Mouse (Mus musculus): ENCODE measurements around the gene Tax1bp1. TPM values are rescaled to one million over a fixed set of nuclear protein-coding genes. Genes with fewer than 3 reads are reported as not detected.

Tax1bp1 gene
- polyA plus RNA-seq, 1 experiment from 2014 or later, result 131 TPM

- H3K27me3 ChIP-seq (ENCODE audit: control insufficient read depth, insufficient read depth, low read length), result no peaks in the 10 kb centered on the region
- H3K4me3 ChIP-seq (ENCODE audit: low read depth, low read length), result no peak overlapping the region
- H3K36me3 ChIP-seq (ENCODE audit: control insufficient read depth, insufficient read depth, low read length), result no peaks in the 10 kb centered on the region
- ATAC-seq (ENCODE audit: insufficient number of reproducible peaks, insufficient read depth, low FRiP score, low read depth), result no peak
- no peak overlapping the region for H3K9ac ChIP-seq (replicated peaks; ENCODE audit: low read depth, low read length)
- WGBS, result 80% methylated on average over 6 of the region's 6 CpGs
- H3K4me2 ChIP-seq (replicated peaks; ENCODE audit: low read depth, low read length), result no peak overlapping the region
- H3K9me3 ChIP-seq (ENCODE audit: control insufficient read depth, low read depth, low read length), result no peaks in the 10 kb centered on the region
- H3K4me1 ChIP-seq (ENCODE audit: control insufficient read depth, insufficient read depth, low read length), result no peaks in the 10 kb centered on the region
- no peak overlapping the region for H3K27ac ChIP-seq (ENCODE audit: low read length)
These were observed 21.0 kb upstream of the Tax1bp1 start for GRCm38 (mm10) chr6:52692451-52693063.

- Histone ChIP-seq H3K36me3 (ENCODE audit: control insufficient read depth, insufficient read depth, low read length) (no peaks in the 10 kb centered on the region), H3K4me1 (ENCODE audit: control insufficient read depth, insufficient read depth, low read length) (no peaks in the 10 kb centered on the region), H3K9me3 (ENCODE audit: control insufficient read depth, low read depth, low read length) (no peaks in the 10 kb centered on the region), H3K27ac (ENCODE audit: low read length) (no peak overlapping the region), H3K4me2 (replicated peaks; ENCODE audit: low read depth, low read length) (no peak overlapping the region), H3K27me3 (ENCODE audit: control insufficient read depth, insufficient read depth, low read length) (no peaks in the 10 kb centered on the region), H3K4me3 (ENCODE audit: low read depth, low read length) (no peak overlapping the region), H3K9ac (replicated peaks; ENCODE audit: low read depth, low read length) (no peak overlapping the region)
- WGBS, result 55% methylated on average over 4 of the region's 4 CpGs
- no peak for ATAC-seq (ENCODE audit: insufficient number of reproducible peaks, insufficient read depth, low FRiP score, low read depth)
These were observed 15.5 kb upstream of the Tax1bp1 start for GRCm38 (mm10) chr6:52697964-52698535.

- ATAC-seq (ENCODE audit: insufficient number of reproducible peaks, insufficient read depth, low FRiP score, low read depth), result no peak
- WGBS, result 93% methylated on average over 1 of the region's 1 CpGs
- Histone ChIP-seq H3K27ac (ENCODE audit: low read length) (no peak overlapping the region), H3K4me1 (ENCODE audit: control insufficient read depth, insufficient read depth, low read length) (no peaks in the 10 kb centered on the region), H3K36me3 (ENCODE audit: control insufficient read depth, insufficient read depth, low read length) (no peaks in the 10 kb centered on the region), H3K9ac (replicated peaks; ENCODE audit: low read depth, low read length) (no peak overlapping the region), H3K4me3 (ENCODE audit: low read depth, low read length) (no peak overlapping the region), H3K9me3 (ENCODE audit: control insufficient read depth, low read depth, low read length) (no peaks in the 10 kb centered on the region), H3K27me3 (ENCODE audit: control insufficient read depth, insufficient read depth, low read length) (no peaks in the 10 kb centered on the region), H3K4me2 (replicated peaks; ENCODE audit: low read depth, low read length) (no peak overlapping the region)
These were observed 14.5 kb upstream of the Tax1bp1 start for GRCm38 (mm10) chr6:52699050-52699449.

- Histone ChIP-seq H3K27me3 (ENCODE audit: control insufficient read depth, insufficient read depth, low read length) (no peaks in the 10 kb centered on the region), H3K27ac (ENCODE audit: low read length) (no peak overlapping the region), H3K4me3 (ENCODE audit: low read depth, low read length) (no peak overlapping the region), H3K9me3 (ENCODE audit: control insufficient read depth, low read depth, low read length) (no peaks in the 10 kb centered on the region), H3K4me1 (ENCODE audit: control insufficient read depth, insufficient read depth, low read length) (no peaks in the 10 kb centered on the region), H3K9ac (replicated peaks; ENCODE audit: low read depth, low read length) (no peak overlapping the region), H3K36me3 (ENCODE audit: control insufficient read depth, insufficient read depth, low read length) (no peaks in the 10 kb centered on the region), H3K4me2 (replicated peaks; ENCODE audit: low read depth, low read length) (no peak overlapping the region)
- 53% methylated on average over 4 of the region's 4 CpGs for WGBS
- ATAC-seq (ENCODE audit: insufficient number of reproducible peaks, insufficient read depth, low FRiP score, low read depth), result no peak
These were observed 13.6 kb upstream of the Tax1bp1 start for GRCm38 (mm10) chr6:52699899-52700298.

GRCm38 (mm10) chr6:52703263-52703662 lies 10.3 kb upstream of the Tax1bp1 start:
- no peak overlapping the region for H3K4me3 ChIP-seq (ENCODE audit: low read depth, low read length)
- H3K27ac ChIP-seq (ENCODE audit: low read length), result no peak overlapping the region
- no peak for ATAC-seq (ENCODE audit: insufficient number of reproducible peaks, insufficient read depth, low FRiP score, low read depth)
- WGBS, result 81% methylated on average over 2 of the region's 2 CpGs
- no peaks in the 10 kb centered on the region for H3K4me1 ChIP-seq (ENCODE audit: control insufficient read depth, insufficient read depth, low read length)
- no peak overlapping the region for H3K9ac ChIP-seq (replicated peaks; ENCODE audit: low read depth, low read length)
- H3K36me3 ChIP-seq (ENCODE audit: control insufficient read depth, insufficient read depth, low read length), result no peaks in the 10 kb centered on the region
- H3K27me3 ChIP-seq (ENCODE audit: control insufficient read depth, insufficient read depth, low read length), result no peaks in the 10 kb centered on the region
- no peak overlapping the region for H3K4me2 ChIP-seq (replicated peaks; ENCODE audit: low read depth, low read length)
- H3K9me3 ChIP-seq (ENCODE audit: control insufficient read depth, low read depth, low read length), result no peaks in the 10 kb centered on the region

GRCm38 (mm10) chr6:52705280-52705679 lies 8.2 kb upstream of the Tax1bp1 start:
- H3K27me3 ChIP-seq (ENCODE audit: control insufficient read depth, insufficient read depth, low read length), result no peaks in the 10 kb centered on the region

GRCm38 (mm10) chr6:52707815-52708214 lies 5.7 kb upstream of the Tax1bp1 start:
- no peak overlapping the region for H3K9ac ChIP-seq (replicated peaks; ENCODE audit: low read depth, low read length)
- no peaks in the 10 kb centered on the region for H3K27me3 ChIP-seq (ENCODE audit: control insufficient read depth, insufficient read depth, low read length)
- H3K4me2 ChIP-seq (replicated peaks; ENCODE audit: low read depth, low read length), result no peak overlapping the region
- WGBS, result 84% methylated on average over 5 of the region's 5 CpGs
- H3K9me3 ChIP-seq (ENCODE audit: control insufficient read depth, low read depth, low read length), result no peaks in the 10 kb centered on the region
- no peaks in the 10 kb centered on the region for H3K36me3 ChIP-seq (ENCODE audit: control insufficient read depth, insufficient read depth, low read length)
- no peaks in the 10 kb centered on the region for H3K4me1 ChIP-seq (ENCODE audit: control insufficient read depth, insufficient read depth, low read length)
- H3K4me3 ChIP-seq (ENCODE audit: low read depth, low read length), result no peak overlapping the region
- no peak for ATAC-seq (ENCODE audit: insufficient number of reproducible peaks, insufficient read depth, low FRiP score, low read depth)
- H3K27ac ChIP-seq (ENCODE audit: low read length), result no peak overlapping the region

More at GRCm38 (mm10) chr6:52705280-52705679, 8.2 kb upstream of the Tax1bp1 start:
- no peaks in the 10 kb centered on the region for H3K4me1 ChIP-seq (ENCODE audit: control insufficient read depth, insufficient read depth, low read length)
- H3K4me3 ChIP-seq (ENCODE audit: low read depth, low read length), result no peak overlapping the region
- H3K4me2 ChIP-seq (replicated peaks; ENCODE audit: low read depth, low read length), result no peak overlapping the region
- ATAC-seq (ENCODE audit: insufficient number of reproducible peaks, insufficient read depth, low FRiP score, low read depth), result no peak
- no peaks in the 10 kb centered on the region for H3K9me3 ChIP-seq (ENCODE audit: control insufficient read depth, low read depth, low read length)
- H3K9ac ChIP-seq (replicated peaks; ENCODE audit: low read depth, low read length), result no peak overlapping the region
- no peaks in the 10 kb centered on the region for H3K36me3 ChIP-seq (ENCODE audit: control insufficient read depth, insufficient read depth, low read length)
- no peak overlapping the region for H3K27ac ChIP-seq (ENCODE audit: low read length)

GRCm38 (mm10) chr6:52712563-52712962 lies 966 bp upstream of the Tax1bp1 start:
- Histone ChIP-seq H3K4me3 (ENCODE audit: low read depth, low read length) (no peak overlapping the region), H3K27me3 (ENCODE audit: control insufficient read depth, insufficient read depth, low read length) (no peaks in the 10 kb centered on the region), H3K9ac (replicated peaks; ENCODE audit: low read depth, low read length) (no peak overlapping the region), H3K9me3 (ENCODE audit: control insufficient read depth, low read depth, low read length) (no peaks in the 10 kb centered on the region), H3K36me3 (ENCODE audit: control insufficient read depth, insufficient read depth, low read length) (no peaks in the 10 kb centered on the region), H3K4me1 (ENCODE audit: control insufficient read depth, insufficient read depth, low read length) (peaks cover 4% of the 10 kb centered on the region), H3K4me2 (replicated peaks; ENCODE audit: low read depth, low read length) (no peak overlapping the region), H3K27ac (ENCODE audit: low read length) (no peak overlapping the region)
- no peak for ATAC-seq (ENCODE audit: insufficient number of reproducible peaks, insufficient read depth, low FRiP score, low read depth)
- 73% methylated on average over 2 of the region's 2 CpGs for WGBS

Data from stomach, embryonic 14.5 days (tissue).